Comparison of ENCODE assay signal across 8 mouse cellular contexts in the genomic region with DNA sequence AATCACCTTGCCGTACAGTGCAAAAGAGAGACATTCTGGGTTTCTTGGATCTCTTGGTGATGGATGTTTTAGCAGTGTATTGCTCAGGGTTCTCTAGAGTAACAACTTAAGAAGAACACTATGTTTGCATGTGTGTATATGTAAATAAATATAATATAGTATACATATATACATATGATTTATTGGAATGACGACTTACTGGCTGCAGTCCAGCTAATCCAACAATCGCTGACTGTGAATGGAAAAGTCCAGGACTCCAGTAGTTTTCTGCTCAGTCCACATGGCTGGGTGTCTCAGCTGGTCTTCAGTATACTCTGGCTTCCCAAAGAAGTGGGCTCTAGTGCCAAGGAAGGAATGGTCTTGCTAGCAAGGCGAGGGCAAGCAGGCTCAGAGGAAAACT. TPM values are rescaled to one million over a fixed set of nuclear protein-coding genes. Genes with fewer than 3 reads are reported as not detected.
DNase-seq lines count a peak whose midpoint lies in the region; ATAC-seq and TF ChIP-seq lines count a peak whose summit lies in the region.

No protein-coding gene starts in this region.

- no peak for TF ChIP-seq CTCF in layer of hippocampus, adult 2 months (conservative IDR thresholded peaks at IDR 0.05)
- no peak for TF ChIP-seq CTCF in hindbrain, postnatal 0 days (IDR thresholded peaks at IDR 0.05; ENCODE audit: low read depth)

- no peaks in the 10 kb centered on the region for H3K9me3 ChIP-seq in embryonic facial prominence, embryonic 11.5 days (replicated peaks; ENCODE audit: control insufficient read depth, low read length)
- no peaks in the 10 kb centered on the region for H3K9me3 ChIP-seq in hindbrain, postnatal 0 days (ENCODE audit: low read length)
- H3K9me3 ChIP-seq in midbrain, embryonic 16.5 days (replicated peaks; ENCODE audit: control insufficient read depth, low read length, poor library complexity, severe bottlenecking): no peaks in the 10 kb centered on the region

- H3K27me3 ChIP-seq in embryonic facial prominence, embryonic 11.5 days (ENCODE audit: control insufficient read depth, insufficient read depth, low read length): no peaks in the 10 kb centered on the region
- no peaks in the 10 kb centered on the region for H3K27me3 ChIP-seq in hindbrain, postnatal 0 days (ENCODE audit: insufficient read depth, low read length)
- H3K27me3 ChIP-seq in midbrain, embryonic 16.5 days (ENCODE audit: control insufficient read depth, insufficient read depth, low read depth, low read length): no peaks in the 10 kb centered on the region

- peak overlapping the region; percentile 11; the same call in 1 of the 2 replicates for H3K9ac ChIP-seq in embryonic facial prominence, embryonic 11.5 days (replicated peaks; ENCODE audit: low read length)
- H3K9ac ChIP-seq in hindbrain, postnatal 0 days (replicated peaks; ENCODE audit: low read length): peak overlapping the region; percentile 69; the same call in 1 of the 2 replicates
- peak overlapping the region; percentile 81 for H3K9ac ChIP-seq in midbrain, embryonic 16.5 days (ENCODE audit: low read depth, low read length)

- ATAC-seq in embryonic facial prominence, embryonic 11.5 days (replicated peaks; ENCODE audit: insufficient number of reproducible peaks, low FRiP score, low TSS enrichment, low read depth): no peak
- no peak for ATAC-seq in hindbrain, postnatal 0 days
- ATAC-seq in midbrain, embryonic 16.5 days: no peak

- DNase-seq in layer of hippocampus, adult 2 months (ENCODE audit: low spot score in 2 of 2): no peak
- DNase-seq in layer of hippocampus, postnatal 10 days (ENCODE audit: low spot score in 2 of 2): no peak
- DNase-seq in embryonic facial prominence, embryonic 11.5 days (ENCODE audit: low spot score): no peak
- DNase-seq in hindbrain, postnatal 0 days (ENCODE audit: low spot score): no peak
- DNase-seq in urinary bladder, adult 2 months (ENCODE audit: low spot score): no peak
- no peak for DNase-seq in layer of hippocampus, adult 18-20 months (ENCODE audit: low spot score in 2 of 2)
- DNase-seq in cerebellum, adult 9-10 months: no peak

- no peaks in the 10 kb centered on the region for H3K4me1 ChIP-seq in embryonic facial prominence, embryonic 11.5 days (ENCODE audit: control insufficient read depth, insufficient read depth, low read length)
- H3K4me1 ChIP-seq in hindbrain, postnatal 0 days (ENCODE audit: insufficient read depth, low read length): peaks cover 6% of the 10 kb centered on the region
- peaks cover 21% of the 10 kb centered on the region for H3K4me1 ChIP-seq in midbrain, embryonic 16.5 days (ENCODE audit: control insufficient read depth, insufficient read depth, low read length)

- H3K4me3 ChIP-seq in layer of hippocampus, adult 2 months: peak overlapping the region; percentile 89
- H3K4me3 ChIP-seq in embryonic facial prominence, embryonic 11.5 days (ENCODE audit: low read depth, low read length): peak overlapping the region; percentile 57
- peak overlapping the region; percentile 70 for H3K4me3 ChIP-seq in hindbrain, postnatal 0 days (ENCODE audit: low read length)
- peak overlapping the region; percentile 75 for H3K4me3 ChIP-seq in midbrain, embryonic 16.5 days (ENCODE audit: low read depth, low read length)

- H3K27ac ChIP-seq in layer of hippocampus, adult 2 months: peak overlapping the region; percentile 93; the same call in 1 of the 2 replicates
- no peak overlapping the region for H3K27ac ChIP-seq in embryonic facial prominence, embryonic 11.5 days (replicated peaks; ENCODE audit: low read depth, low read length)
- H3K27ac ChIP-seq in hindbrain, postnatal 0 days: 0 out of 2 replicates have a peak overlapping the region, but pooled peaks have one; percentile 85
- H3K27ac ChIP-seq in midbrain, embryonic 16.5 days (ENCODE audit: low read length): no peak overlapping the region

- peak overlapping the region; percentile 54 for H3K4me2 ChIP-seq in embryonic facial prominence, embryonic 11.5 days (ENCODE audit: low read depth, low read length)
- peak overlapping the region; percentile 91 for H3K4me2 ChIP-seq in hindbrain, postnatal 0 days (ENCODE audit: low read depth, low read length)
- H3K4me2 ChIP-seq in midbrain, embryonic 16.5 days (ENCODE audit: low read length): peak overlapping the region; percentile 93

- WGBS in embryonic facial prominence, embryonic 11.5 days: 51% methylated on average over 4 of the region's 4 CpGs
- WGBS in hindbrain, postnatal 0 days: 38% methylated on average over 4 of the region's 4 CpGs
- 41% methylated on average over 4 of the region's 4 CpGs for WGBS in midbrain, embryonic 16.5 days

- no peaks in the 10 kb centered on the region; the same call in 1 of the 2 replicates for H3K36me3 ChIP-seq in embryonic facial prominence, embryonic 11.5 days (replicated peaks; ENCODE audit: control insufficient read depth, insufficient read depth, low read depth, low read length)
- peaks cover 22% of the 10 kb centered on the region for H3K36me3 ChIP-seq in hindbrain, postnatal 0 days (ENCODE audit: insufficient read depth, low read length)
- H3K36me3 ChIP-seq in midbrain, embryonic 16.5 days (ENCODE audit: control insufficient read depth, insufficient read depth, low read length): peaks cover 12% of the 10 kb centered on the region

RNA-seq across cellular contexts. Expression of gene Pomt1, which starts 1.2 kb away (rescaled TPM):
- total RNA-seq in layer of hippocampus, adult 2 months (2021): 10 to 100 TPM; 23.4 to 24.1 TPM
- 10 to 100 TPM; 28.2 to 28.5 TPM for total RNA-seq in layer of hippocampus, postnatal 10 days (2021)
- 15.5 and 16.1 TPM in 2 replicates for polyA plus RNA-seq in embryonic facial prominence, embryonic 11.5 days (2014; fragmentation: Nextera tagmentation; extraction: Ambion mirVana)
- total RNA-seq in hindbrain, postnatal 0 days (2014; rRNA removed): 41.2 and 41.8 TPM in 2 replicates
- polyA plus RNA-seq in hindbrain, postnatal 0 days (2015; fragmentation: Nextera tagmentation; extraction: Ambion mirVana): 18.0 and 19.4 TPM in 2 replicates
- 36.4 and 36.5 TPM in 2 replicates for polyA plus RNA-seq in midbrain, embryonic 16.5 days (2015; fragmentation: Nextera tagmentation; extraction: Ambion mirVana)
- polyA plus RNA-seq in urinary bladder, adult 2 months (2012; rRNA removed): 14.8 and 16.3 TPM in 2 replicates
- total RNA-seq in layer of hippocampus, adult 18-20 months (2021): 10 to 100 TPM; 23.3 to 24.4 TPM

RNA-seq across cellular contexts. Expression of gene Uck1, which starts 22.4 kb away (rescaled TPM):
- 10 to 100 TPM; 55.3 to 57.8 TPM for total RNA-seq in layer of hippocampus, adult 2 months (2021)
- 10 to 100 TPM; 64.8 to 64.9 TPM for total RNA-seq in layer of hippocampus, postnatal 10 days (2021)
- polyA plus RNA-seq in embryonic facial prominence, embryonic 11.5 days (2014; fragmentation: Nextera tagmentation; extraction: Ambion mirVana): 57.2 and 64.2 TPM in 2 replicates
- total RNA-seq in hindbrain, postnatal 0 days (2014; rRNA removed): 115 and 138 TPM in 2 replicates
- polyA plus RNA-seq in hindbrain, postnatal 0 days (2015; fragmentation: Nextera tagmentation; extraction: Ambion mirVana): 90.8 and 92.5 TPM in 2 replicates
- 101 and 107 TPM in 2 replicates for polyA plus RNA-seq in midbrain, embryonic 16.5 days (2015; fragmentation: Nextera tagmentation; extraction: Ambion mirVana)
- 54.3 and 70.5 TPM in 2 replicates for polyA plus RNA-seq in urinary bladder, adult 2 months (2012; rRNA removed)
- total RNA-seq in layer of hippocampus, adult 18-20 months (2021): 10 to 100 TPM; 52.3 to 58.5 TPM

RNA-seq across cellular contexts. Expression of gene Golga2, which starts 49.6 kb away (rescaled TPM):
- 10 to 100 TPM; 87.9 TPM for total RNA-seq in layer of hippocampus, adult 2 months (2021)
- 10 to 100 TPM; 75.1 to 78.9 TPM for total RNA-seq in layer of hippocampus, postnatal 10 days (2021)
- 14.9 and 15.2 TPM in 2 replicates for polyA plus RNA-seq in embryonic facial prominence, embryonic 11.5 days (2014; fragmentation: Nextera tagmentation; extraction: Ambion mirVana)
- 49.3 and 55.8 TPM in 2 replicates for total RNA-seq in hindbrain, postnatal 0 days (2014; rRNA removed)
- 24.4 and 25.7 TPM in 2 replicates for polyA plus RNA-seq in hindbrain, postnatal 0 days (2015; fragmentation: Nextera tagmentation; extraction: Ambion mirVana)
- polyA plus RNA-seq in midbrain, embryonic 16.5 days (2015; fragmentation: Nextera tagmentation; extraction: Ambion mirVana): 31.8 and 35.7 TPM in 2 replicates
- polyA plus RNA-seq in urinary bladder, adult 2 months (2012; rRNA removed): 50.8 and 55.4 TPM in 2 replicates
- total RNA-seq in layer of hippocampus, adult 18-20 months (2021): 10 to 100 TPM; 85.1 to 92.5 TPM

RNA-seq across cellular contexts. Expression of gene Swi5, which starts 50.3 kb away (rescaled TPM):
- total RNA-seq in layer of hippocampus, adult 2 months (2021): 100 to 1,000 TPM; 212 to 222 TPM
- total RNA-seq in layer of hippocampus, postnatal 10 days (2021): 100 to 1,000 TPM; 237 to 239 TPM
- 392 and 406 TPM in 2 replicates for polyA plus RNA-seq in embryonic facial prominence, embryonic 11.5 days (2014; fragmentation: Nextera tagmentation; extraction: Ambion mirVana)
- 302 and 319 TPM in 2 replicates for total RNA-seq in hindbrain, postnatal 0 days (2014; rRNA removed)
- 487 and 513 TPM in 2 replicates for polyA plus RNA-seq in hindbrain, postnatal 0 days (2015; fragmentation: Nextera tagmentation; extraction: Ambion mirVana)
- polyA plus RNA-seq in midbrain, embryonic 16.5 days (2015; fragmentation: Nextera tagmentation; extraction: Ambion mirVana): 392 and 415 TPM in 2 replicates
- 248 TPM in 2 replicates for polyA plus RNA-seq in urinary bladder, adult 2 months (2012; rRNA removed)
- 100 to 1,000 TPM; 202 to 208 TPM for total RNA-seq in layer of hippocampus, adult 18-20 months (2021)

Comparison
In these comparisons a context has a peak if more than half of its experiments do, and no peak if none do; other contexts are left out.
1. H3K27ac ChIP-seq: peak in layer of hippocampus, adult 2 months (single experiment) and hindbrain, postnatal 0 days (single experiment); none in embryonic facial prominence, embryonic 11.5 days (single experiment) and midbrain, embryonic 16.5 days (single experiment).
2. H3K9ac ChIP-seq: peak in every context shown above with its lines; median percentile 81 in midbrain, embryonic 16.5 days; 69 in hindbrain, postnatal 0 days; 11 in embryonic facial prominence, embryonic 11.5 days.
3. Peak in every context shown above with its lines, with median percentiles within 50 percentile points of each other: H3K4me3 ChIP-seq and H3K4me2 ChIP-seq.